Mouse (Mus musculus): ENCODE measurements at regions not wholly inside any gene's neighbourhood (a gene's known extent, or its start where the extent isn't known, plus 50 kb on each side); places are given as distances from the start of the nearest gene placed in this dataset.

GRCm38 (mm10) chr8:25447900-25448299 lies 623.7 kb upstream of the Adam5 start:
- TF ChIP-seq CTCF (IDR thresholded peaks at IDR 0.05) (no peak), EP300 (IDR thresholded peaks at IDR 0.05) (peak; percentile 73)
- no peaks in the 10 kb centered on the region for H3K36me3 ChIP-seq (ENCODE audit: insufficient read depth, low read length)
- no peaks in the 10 kb centered on the region for H3K4me1 ChIP-seq (ENCODE audit: insufficient read depth, low read depth, low read length)
- WGBS, result 64% methylated on average over 4 of the region's 4 CpGs
- no peaks in the 10 kb centered on the region for H3K27me3 ChIP-seq (replicated peaks; ENCODE audit: insufficient read depth, low read length)
- H3K4me3 ChIP-seq (ENCODE audit: low read depth, low read length), result no peak overlapping the region
- no peak overlapping the region for H3K27ac ChIP-seq (ENCODE audit: low read length)
- ATAC-seq (0 out of 2 replicates have a peak, but pooled peaks have one; percentile 23), DNase-seq (ENCODE audit: low spot score) (peak; percentile 25)
- no peaks in the 10 kb centered on the region; the same call in 1 of the 2 replicates for H3K9me3 ChIP-seq (ENCODE audit: low read length)
- H3K4me2 ChIP-seq (replicated peaks; ENCODE audit: low read depth, low read length), result no peak overlapping the region
- H3K9ac ChIP-seq (replicated peaks; ENCODE audit: low read depth), result no peak overlapping the region

- no peak overlapping the region for H3K4me2 ChIP-seq (replicated peaks; ENCODE audit: low read depth, low read length)
- ATAC-seq (no peak), DNase-seq (ENCODE audit: low spot score) (no peak)
- H3K36me3 ChIP-seq (ENCODE audit: insufficient read depth, low read length), result no peaks in the 10 kb centered on the region
- no peak for TF ChIP-seq CTCF (IDR thresholded peaks at IDR 0.05)
- TF ChIP-seq EP300 (IDR thresholded peaks at IDR 0.05), result no peak
- WGBS, result 94% methylated on average over 1 of the region's 1 CpGs
- no peaks in the 10 kb centered on the region for H3K9me3 ChIP-seq (ENCODE audit: low read length)
- no peak overlapping the region for H3K4me3 ChIP-seq (ENCODE audit: low read depth, low read length)
- H3K4me1 ChIP-seq (ENCODE audit: insufficient read depth, low read depth, low read length), result no peaks in the 10 kb centered on the region; the same call in 1 of the 2 replicates
- no peak overlapping the region for H3K9ac ChIP-seq (replicated peaks; ENCODE audit: low read depth)
- no peak overlapping the region for H3K27ac ChIP-seq (ENCODE audit: low read length)
- H3K27me3 ChIP-seq (replicated peaks; ENCODE audit: insufficient read depth, low read length), result no peaks in the 10 kb centered on the region
Observed at GRCm38 (mm10) chr8:25445968-25446367, 621.8 kb upstream of the Adam5 start.

- 55% methylated on average over 5 of the region's 5 CpGs for WGBS
- H3K9me3 ChIP-seq (ENCODE audit: low read length), result no peaks in the 10 kb centered on the region
- H3K4me2 ChIP-seq (replicated peaks; ENCODE audit: low read depth, low read length), result no peak overlapping the region
- H3K4me3 ChIP-seq (ENCODE audit: low read depth, low read length), result no peak overlapping the region
- H3K4me1 ChIP-seq (ENCODE audit: insufficient read depth, low read depth, low read length), result peaks cover 4% of the 10 kb centered on the region; the same call in 1 of the 2 replicates
- no peak overlapping the region for H3K27ac ChIP-seq (ENCODE audit: low read length)
- no peaks in the 10 kb centered on the region for H3K27me3 ChIP-seq (replicated peaks; ENCODE audit: insufficient read depth, low read length)
- ATAC-seq (peak; percentile 48), DNase-seq (ENCODE audit: low spot score) (no peak)
- H3K36me3 ChIP-seq (ENCODE audit: insufficient read depth, low read length), result no peaks in the 10 kb centered on the region
- no peak overlapping the region for H3K9ac ChIP-seq (replicated peaks; ENCODE audit: low read depth)
- TF ChIP-seq EP300 (IDR thresholded peaks at IDR 0.05) (0 out of 2 replicates have a peak, but pooled peaks have one; percentile 10), CTCF (IDR thresholded peaks at IDR 0.05) (no peak)
Observed at GRCm38 (mm10) chr8:25445054-25445453, 620.9 kb upstream of the Adam5 start.

GRCm38 (mm10) chr8:25443552-25443951 lies 619.4 kb upstream of the Adam5 start:
- H3K4me1 ChIP-seq (ENCODE audit: insufficient read depth, low read depth, low read length), result peaks cover 4% of the 10 kb centered on the region; the same call in 1 of the 2 replicates
- no peak for DNase-seq (ENCODE audit: low spot score)
- H3K9ac ChIP-seq (replicated peaks; ENCODE audit: low read depth), result no peak overlapping the region
- H3K4me2 ChIP-seq (replicated peaks; ENCODE audit: low read depth, low read length), result no peak overlapping the region
- H3K4me3 ChIP-seq (ENCODE audit: low read depth, low read length), result no peak overlapping the region
- no peaks in the 10 kb centered on the region for H3K27me3 ChIP-seq (replicated peaks; ENCODE audit: insufficient read depth, low read length)
- no peak for TF ChIP-seq EP300 (IDR thresholded peaks at IDR 0.05)
- no peak for TF ChIP-seq CTCF (IDR thresholded peaks at IDR 0.05)
- no peaks in the 10 kb centered on the region for H3K9me3 ChIP-seq (ENCODE audit: low read length)
- H3K27ac ChIP-seq (ENCODE audit: low read length), result no peak overlapping the region
- no peaks in the 10 kb centered on the region for H3K36me3 ChIP-seq (ENCODE audit: insufficient read depth, low read length)
- 53% methylated on average over 5 of the region's 5 CpGs for WGBS
- ATAC-seq, result no peak

GRCm38 (mm10) chr8:25441057-25441441 lies 616.9 kb upstream of the Adam5 start:
- H3K4me2 ChIP-seq (replicated peaks; ENCODE audit: low read depth, low read length), result no peak overlapping the region
- H3K9me3 ChIP-seq (ENCODE audit: low read length), result no peaks in the 10 kb centered on the region
- H3K4me1 ChIP-seq (ENCODE audit: insufficient read depth, low read depth, low read length), result peaks cover 4% of the 10 kb centered on the region; the same call in 1 of the 2 replicates
- no peak overlapping the region for H3K27ac ChIP-seq (ENCODE audit: low read length)
- no peaks in the 10 kb centered on the region for H3K36me3 ChIP-seq (ENCODE audit: insufficient read depth, low read length)
- H3K27me3 ChIP-seq (replicated peaks; ENCODE audit: insufficient read depth, low read length), result no peaks in the 10 kb centered on the region
- H3K9ac ChIP-seq (replicated peaks; ENCODE audit: low read depth), result no peak overlapping the region
- TF ChIP-seq EP300 (IDR thresholded peaks at IDR 0.05), result no peak
- TF ChIP-seq CTCF (IDR thresholded peaks at IDR 0.05), result no peak
- H3K4me3 ChIP-seq (ENCODE audit: low read depth, low read length), result no peak overlapping the region
- no peak for DNase-seq (ENCODE audit: low spot score)
- WGBS, result 27% methylated on average over 6 of the region's 6 CpGs
- ATAC-seq, result no peak

GRCm38 (mm10) chr8:25440391-25441056 lies 616.4 kb upstream of the Adam5 start:
- H3K9me3 ChIP-seq (ENCODE audit: low read length), result no peaks in the 10 kb centered on the region
- H3K27me3 ChIP-seq (replicated peaks; ENCODE audit: insufficient read depth, low read length), result no peaks in the 10 kb centered on the region
- H3K36me3 ChIP-seq (ENCODE audit: insufficient read depth, low read length), result no peaks in the 10 kb centered on the region
- H3K4me2 ChIP-seq (replicated peaks; ENCODE audit: low read depth, low read length), result 0 out of 2 replicates have a peak overlapping the region, but pooled peaks have one; percentile 25
- DNase-seq (ENCODE audit: low spot score) (peak; percentile 30), ATAC-seq (peak; percentile 59)
- H3K4me3 ChIP-seq (ENCODE audit: low read depth, low read length), result no peak overlapping the region
- WGBS, result 12% methylated on average over 12 of the region's 13 CpGs
- no peak overlapping the region for H3K9ac ChIP-seq (replicated peaks; ENCODE audit: low read depth)
- H3K27ac ChIP-seq (ENCODE audit: low read length), result no peak overlapping the region
- TF ChIP-seq EP300 (IDR thresholded peaks at IDR 0.05) (no peak), CTCF (IDR thresholded peaks at IDR 0.05) (0 out of 2 replicates have a peak, but pooled peaks have one; percentile 0)
- H3K4me1 ChIP-seq (ENCODE audit: insufficient read depth, low read depth, low read length), result peaks cover 4% of the 10 kb centered on the region; the same call in 1 of the 2 replicates

All from lung, postnatal 0 days (tissue).